Mouse (Mus musculus) cerebellum, postnatal 10 days (tissue): ENCODE data around the gene Acads.
A peak's percentile ranks its signal among the peaks of the same experiment; 100 is the strongest.
"Not testable (repeated sequence)": the region's sequence is repeated elsewhere in the genome, so short reads cannot be mapped to it uniquely, and the experiment has no call there.

ENCODE experiments used
- DNase-seq, 2 experiments: peaks; one replicate each; pipeline ENCODE4 v3.0.0; 2021; ENCODE audit warnings: mixed read lengths in 2 of 2

Gene Acads

GRCm38 (mm10) chr5:115148872-115149271 is 29.7 kb upstream of the Acads start:
- DNase-seq = not testable (repeated sequence)

- DNase-seq = no peak
These were observed 29.2 kb upstream of the Acads start for GRCm38 (mm10) chr5:115148378-115148777.

- DNase-seq = no peak
These were observed 28.2 kb upstream of the Acads start for GRCm38 (mm10) chr5:115147388-115147787.

DNA sequence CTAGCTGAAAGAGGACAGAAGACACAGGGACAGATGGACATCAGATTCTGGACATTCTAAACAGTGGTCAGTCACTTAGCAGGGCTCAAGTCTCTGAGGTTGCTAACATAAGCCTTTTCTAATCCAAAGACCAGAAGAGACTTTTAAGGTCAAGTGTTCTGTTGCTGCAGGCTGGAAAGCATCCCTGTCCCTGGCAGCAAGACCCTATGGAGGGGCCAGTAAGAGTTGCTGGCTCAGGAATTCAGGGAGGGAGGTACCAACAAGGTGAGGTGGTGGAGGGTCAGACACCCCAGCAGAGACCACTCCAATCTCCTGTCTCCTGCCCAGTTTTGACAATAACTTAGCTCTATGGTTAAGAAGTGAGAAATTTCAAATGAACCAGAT is 27.6 kb upstream of the Acads start:
- no peak for DNase-seq

GRCm38 (mm10) chr5:115145976-115146746 is 27.0 kb upstream of the Acads start:
- DNase-seq = no peak

DNA sequence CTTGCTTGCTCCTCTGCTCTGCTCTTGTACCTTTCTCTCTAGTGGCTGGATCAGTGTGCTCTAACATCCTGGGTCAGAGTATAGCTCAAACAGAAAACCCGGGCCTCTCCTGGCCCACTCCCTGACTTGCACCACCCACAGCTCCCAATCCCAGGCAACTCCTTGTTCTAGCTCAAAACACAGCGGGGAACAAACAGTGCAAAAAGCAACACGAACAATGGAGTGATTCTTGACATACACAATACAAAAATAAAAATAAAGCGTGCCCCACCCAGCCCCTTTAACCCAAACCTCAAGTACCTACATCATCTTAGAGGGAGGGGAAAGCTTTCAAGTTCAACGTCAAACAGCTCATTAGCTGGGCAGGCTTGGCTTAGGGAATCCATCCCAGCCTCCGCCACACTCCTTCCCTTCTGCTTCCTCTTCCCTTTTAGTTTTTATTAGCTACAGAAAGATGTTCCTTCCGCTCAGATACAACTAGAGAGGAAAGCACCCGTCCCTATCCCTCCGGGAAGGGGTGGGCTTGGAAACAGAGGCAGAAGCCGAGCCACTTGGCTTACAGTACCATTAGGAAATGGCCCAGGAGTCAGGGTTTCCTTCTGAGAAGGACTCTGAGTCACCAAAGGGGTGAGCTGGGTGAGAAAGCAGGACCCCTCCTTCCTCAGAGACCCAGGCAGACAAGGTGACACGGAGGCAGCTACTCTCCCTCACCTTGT is 26.3 kb upstream of the Acads start:
- no peak for DNase-seq

- DNase-seq = no peak
These were observed 25.3 kb upstream of the Acads start for GRCm38 (mm10) chr5:115144471-115144870.

GRCm38 (mm10) chr5:115143552-115143951 is 24.4 kb upstream of the Acads start:
- peak; percentile 87 to 89 for DNase-seq

DNA sequence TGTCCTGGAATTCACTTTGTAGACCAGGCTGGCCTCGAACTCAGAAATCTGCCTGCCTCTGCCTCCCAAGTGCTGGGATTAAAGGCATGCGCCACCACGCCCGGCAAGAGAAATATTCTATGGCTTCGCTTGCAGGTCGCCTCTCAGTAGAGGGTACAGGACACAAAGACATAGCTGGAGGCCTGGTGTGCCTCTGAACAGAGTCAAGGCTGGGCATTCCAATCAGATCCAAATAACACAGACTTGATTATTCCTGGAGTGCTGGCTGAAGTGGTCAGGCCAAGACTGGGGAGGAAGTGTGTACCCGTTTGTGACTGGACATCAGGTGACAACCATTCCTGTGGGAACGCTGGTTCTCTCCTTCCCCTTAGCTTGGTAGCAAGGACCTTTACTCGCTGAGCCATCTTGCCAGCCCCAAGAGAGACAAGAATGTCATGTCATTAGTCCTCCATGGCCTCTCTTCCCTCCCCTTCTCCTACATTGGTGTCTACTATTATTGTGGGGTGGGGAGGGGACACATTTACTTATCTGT is 23.1 kb upstream of the Acads start:
- DNase-seq = no peak

- no peak for DNase-seq
These were observed 21.6 kb upstream of the Acads start for GRCm38 (mm10) chr5:115140726-115141125.

GRCm38 (mm10) chr5:115139124-115139523 is 20.0 kb upstream of the Acads start:
- DNase-seq = no peak

GRCm38 (mm10) chr5:115134234-115135165 is 15.4 kb upstream of the Acads start, which contains the start of gene Unc119b:
Unc119b (minus strand) TSS chr5:115134975.
- DNase-seq = peak; percentile 94 to 96

GRCm38 (mm10) chr5:115133358-115134066 is 14.4 kb upstream of the Acads start:
- no peak for DNase-seq

- no peak for DNase-seq
These were observed 13.3 kb upstream of the Acads start for GRCm38 (mm10) chr5:115132465-115132864.

DNA sequence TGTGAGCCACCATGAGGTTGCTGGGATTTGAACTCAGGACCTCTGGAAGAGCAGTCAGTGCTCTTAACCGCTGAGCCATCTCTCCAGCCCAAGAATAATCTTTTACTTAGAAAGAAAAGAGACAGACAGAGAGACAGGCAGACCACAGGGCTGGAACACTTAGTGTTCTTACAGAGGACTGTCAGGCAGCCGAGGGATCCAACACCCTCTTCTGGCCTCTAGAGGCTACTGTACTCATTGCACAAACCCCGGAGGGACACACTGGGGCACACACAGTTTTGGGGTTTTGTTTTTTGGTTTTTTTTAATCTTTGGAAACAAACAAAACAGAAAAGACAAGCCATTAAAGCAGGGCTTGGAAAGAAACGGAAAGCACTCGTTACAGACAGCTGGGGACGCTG is 10.2 kb upstream of the Acads start:
- DNase-seq = no peak

DNA sequence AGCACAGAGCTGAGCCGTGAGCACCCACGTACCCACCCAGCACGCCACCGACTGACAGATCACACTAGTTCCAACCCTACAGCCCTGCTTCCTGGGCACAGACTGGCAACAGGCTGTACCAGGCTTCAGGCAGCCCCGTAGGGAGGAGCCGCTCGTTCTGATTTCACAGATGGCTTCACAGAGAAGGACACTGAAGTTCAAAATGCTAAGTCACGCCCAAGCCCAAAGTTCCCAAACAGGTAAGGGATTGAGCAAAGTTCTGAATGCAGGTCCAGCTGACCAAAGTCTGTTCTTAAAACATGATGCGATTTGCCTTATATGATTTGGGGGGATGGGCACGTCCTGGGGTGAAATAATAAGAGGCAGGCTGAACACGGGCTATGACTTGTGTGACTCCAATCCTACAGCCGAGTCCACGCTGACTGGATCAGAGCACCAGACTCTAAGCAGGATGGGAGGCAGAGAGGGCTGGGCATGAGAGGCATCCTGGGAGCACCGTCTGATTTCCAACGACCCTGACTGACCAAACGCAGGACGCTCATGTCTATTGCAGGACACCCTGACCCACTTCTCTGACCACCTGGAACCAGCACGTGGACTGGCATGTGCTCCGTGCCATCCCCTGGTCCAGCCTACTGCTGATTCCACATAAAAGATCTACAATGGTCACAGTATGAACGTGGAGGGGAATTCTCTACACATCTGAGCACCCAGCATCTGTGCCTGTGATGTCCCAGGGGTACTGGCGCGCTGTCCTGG is 8.5 kb upstream of the Acads start:
- no peak for DNase-seq

- DNase-seq = peak in 1 of 2 experiments; percentile 19
These were observed 7.6 kb upstream of the Acads start for GRCm38 (mm10) chr5:115126578-115127312.

- peak; percentile 93 to 94 for DNase-seq
These were observed 6.2 kb upstream of the Acads start for GRCm38 (mm10) chr5:115125211-115125871.

DNA sequence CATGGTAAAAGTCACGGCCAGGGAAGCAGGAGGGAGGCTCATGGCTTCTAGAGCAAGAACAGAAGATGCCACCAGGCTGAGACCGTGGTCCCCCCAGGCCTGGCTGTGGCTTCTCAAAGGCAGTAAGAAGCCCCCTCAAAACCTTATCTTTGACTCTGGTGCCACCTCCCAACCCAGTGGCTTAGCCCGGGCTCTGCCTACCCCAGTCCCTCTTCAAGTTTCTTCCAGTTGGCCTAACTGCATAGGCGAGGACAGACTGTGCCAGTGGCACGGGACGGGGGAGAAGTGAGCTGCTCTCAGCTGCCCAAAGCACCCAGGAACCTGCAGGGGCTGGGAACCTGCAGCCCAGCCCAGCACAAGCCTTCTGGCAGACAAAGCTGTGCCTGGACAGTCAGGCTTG is 5.5 kb upstream of the Acads start:
- no peak for DNase-seq

- peak; percentile 77 to 80 for DNase-seq
These were observed 1.8 kb upstream of the Acads start for GRCm38 (mm10) chr5:115120978-115121377.
